Mouse (Mus musculus) neural tube, embryonic 15.5 days (tissue): Measurements from ENCODE around the gene Pnp2. TPM values are rescaled to one million over a fixed set of nuclear protein-coding genes. Genes with fewer than 3 reads are reported as not detected.
"Not testable (repeated sequence)": the region's sequence is repeated elsewhere in the genome, so short reads cannot be mapped to it uniquely, and the experiment has no call there.

Experiments
- ATAC-seq: fragments of 200-750 bp; cut with Nextera tagmentation; 2 replicates; pipeline ENCODE4 v1.8.0; 2017; ENCODE audit warnings: mild to moderate bottlenecking, moderate TSS enrichment, moderate library complexity; ENCODE audit not compliant: low FRiP score
- H3K27ac ChIP-seq: fragments of 300-500 bp; sonication (generic); replicated peaks from 2 replicates; pipeline ENCODE4 v1.5.1; 2015; ENCODE audit warnings: mild to moderate bottlenecking, inconsistent platforms
- H3K27me3 ChIP-seq: fragments of 300-500 bp; sonication (generic); replicated peaks from 2 replicates; pipeline ENCODE4 v1.6.1; 2015; ENCODE audit warnings: inconsistent platforms
- H3K36me3 ChIP-seq: fragments of 300-500 bp; sonication (generic); 2 replicates; pipeline ENCODE4 v1.6.1; 2015; ENCODE audit warnings: inconsistent platforms
- H3K4me1 ChIP-seq: fragments of 300-500 bp; sonication (generic); 2 replicates; pipeline ENCODE4 v1.6.1; 2015; ENCODE audit warnings: inconsistent platforms
- H3K4me2 ChIP-seq: fragments of 300-500 bp; sonication (generic); 2 replicates; pipeline ENCODE4 v1.6.1; 2015; ENCODE audit warnings: inconsistent platforms, mild to moderate bottlenecking, moderate library complexity
- H3K4me3 ChIP-seq: fragments of 300-500 bp; sonication (generic); replicated peaks from 2 replicates; pipeline ENCODE4 v1.5.1; 2015; ENCODE audit warnings: mild to moderate bottlenecking, inconsistent platforms
- H3K9ac ChIP-seq: fragments of 300-500 bp; sonication (generic); replicated peaks from 2 replicates; pipeline ENCODE4 v1.6.1; 2015; ENCODE audit warnings: mild to moderate bottlenecking, inconsistent platforms
- H3K9me3 ChIP-seq: fragments of 300-500 bp; sonication (generic); replicated peaks from 2 replicates; pipeline ENCODE4 v1.6.1; 2016; ENCODE audit warnings: inconsistent platforms
- WGBS: fragments of 180-500 bp; shearing (Covaris S2); methylation state at CpG from one replicate; pipeline ENCODE4 v1.1.7; 2015; ENCODE audit warnings: mixed read lengths; 5-methylcytosine and 5-hydroxymethylcytosine counted together
- polyA plus RNA-seq: library from polyadenylated mRNA; unstranded; fragments of >200 nt; fragmentation: Nextera tagmentation; extraction: Ambion mirVana; gene quantifications from 2 replicates; pipeline ENCODE4 v1.2.1, GENCODE M21; 2015

Gene Pnp2
- 0.55 and 0.73 TPM in 2 replicates for polyA plus RNA-seq

DNA sequence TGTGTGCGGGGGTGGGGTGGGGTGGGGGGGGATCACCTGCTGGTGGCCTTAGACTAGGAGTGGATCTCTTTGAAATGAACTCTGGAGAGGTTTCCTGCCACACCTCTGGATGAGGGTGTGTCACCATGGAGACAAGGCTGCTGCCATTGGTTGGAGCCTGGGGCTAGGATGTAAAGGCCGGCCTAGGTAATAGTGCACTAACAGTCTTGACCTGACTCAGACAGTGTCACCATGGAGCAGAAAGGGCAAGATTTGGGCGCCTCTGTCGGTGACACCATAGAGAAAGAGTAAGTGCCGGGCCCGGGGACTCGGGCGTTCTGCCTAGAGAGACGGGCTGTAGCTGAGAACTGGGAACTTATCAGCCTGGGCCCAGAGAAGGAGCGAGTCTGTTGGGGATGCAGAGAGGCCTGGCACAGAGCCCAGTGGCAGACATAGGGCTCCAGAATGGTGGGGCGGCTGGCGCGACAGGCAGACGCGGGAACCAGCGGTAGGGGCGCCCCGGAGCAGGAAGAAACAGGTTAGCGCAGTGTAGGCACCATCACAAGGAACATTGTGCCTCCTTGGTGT, at the start of gene Pnp2:
TSS of gene Pnp2 (plus strand) at position 51 of the 567 bp plus-strand sequence.
- not testable (repeated sequence) for H3K9ac ChIP-seq, H3K36me3 ChIP-seq, H3K4me3 ChIP-seq, H3K27me3 ChIP-seq, H3K9me3 ChIP-seq, H3K4me1 ChIP-seq, H3K27ac ChIP-seq
- ATAC-seq = peak; percentile 89
- H3K4me2 ChIP-seq = peak within 1 kb of the TSS; percentile 42
- WGBS = 5% methylated on average over 18 of the region's 19 CpGs

DNA sequence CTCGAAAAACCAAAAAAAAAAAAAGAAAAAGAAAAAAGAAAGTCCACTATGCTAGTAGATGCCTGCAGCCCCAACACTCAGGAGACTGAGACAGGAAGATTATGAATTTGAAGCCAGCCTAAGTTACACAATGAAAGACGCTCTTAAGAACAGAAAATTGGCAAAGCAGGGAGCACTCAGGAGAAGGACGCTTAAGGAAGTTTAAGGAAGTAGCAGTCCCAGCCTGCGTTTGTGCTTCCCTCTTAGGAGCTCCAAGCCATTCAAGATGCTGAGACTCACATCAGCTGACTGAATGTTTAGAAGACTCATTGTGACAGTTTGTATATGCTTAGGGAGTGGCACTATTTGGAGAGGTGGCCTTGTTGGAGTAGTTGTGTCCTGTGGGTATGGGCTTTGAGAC, 47.7 kb upstream of the Pnp2 start:
- no peak for ATAC-seq
- H3K27me3 ChIP-seq = no peaks in the 10 kb centered on the region
- H3K4me3 ChIP-seq = no peak overlapping the region
- WGBS = 83% methylated on average over 4 of the region's 4 CpGs
- no peak overlapping the region for H3K9ac ChIP-seq
- no peak overlapping the region for H3K27ac ChIP-seq
- H3K9me3 ChIP-seq = no peaks in the 10 kb centered on the region
- H3K4me2 ChIP-seq = no peak overlapping the region
- peaks cover 22% of the 10 kb centered on the region for H3K36me3 ChIP-seq
- H3K4me1 ChIP-seq = peaks cover 9% of the 10 kb centered on the region

DNA sequence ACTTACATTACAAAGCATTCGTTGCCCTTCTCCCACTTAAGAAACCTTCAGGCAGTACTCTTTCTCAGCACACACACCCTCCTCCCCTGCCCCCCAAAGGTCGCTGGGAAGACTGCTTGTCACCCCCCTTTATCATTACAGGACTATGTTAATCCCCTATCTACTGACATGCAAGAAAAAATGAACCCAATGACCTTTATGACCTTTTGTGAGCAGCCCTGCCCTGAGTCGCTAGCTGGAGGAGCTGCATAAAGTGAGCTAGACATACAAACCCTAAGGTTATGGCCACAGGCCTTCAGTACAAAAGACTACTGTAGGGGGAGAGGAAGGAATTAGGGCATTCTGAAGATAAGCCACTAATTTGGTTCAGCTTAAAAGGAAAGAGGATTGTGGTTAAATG, 44.4 kb upstream of the Pnp2 start:
- no peak overlapping the region for H3K4me2 ChIP-seq
- no peaks in the 10 kb centered on the region for H3K9me3 ChIP-seq
- H3K4me1 ChIP-seq = no peaks in the 10 kb centered on the region
- H3K9ac ChIP-seq = no peak overlapping the region
- no peak overlapping the region for H3K27ac ChIP-seq
- 57% methylated on average over 3 of the region's 3 CpGs for WGBS
- H3K27me3 ChIP-seq = no peaks in the 10 kb centered on the region
- peaks cover 50% of the 10 kb centered on the region for H3K36me3 ChIP-seq
- H3K4me3 ChIP-seq = no peak overlapping the region
- ATAC-seq = no peak

DNA sequence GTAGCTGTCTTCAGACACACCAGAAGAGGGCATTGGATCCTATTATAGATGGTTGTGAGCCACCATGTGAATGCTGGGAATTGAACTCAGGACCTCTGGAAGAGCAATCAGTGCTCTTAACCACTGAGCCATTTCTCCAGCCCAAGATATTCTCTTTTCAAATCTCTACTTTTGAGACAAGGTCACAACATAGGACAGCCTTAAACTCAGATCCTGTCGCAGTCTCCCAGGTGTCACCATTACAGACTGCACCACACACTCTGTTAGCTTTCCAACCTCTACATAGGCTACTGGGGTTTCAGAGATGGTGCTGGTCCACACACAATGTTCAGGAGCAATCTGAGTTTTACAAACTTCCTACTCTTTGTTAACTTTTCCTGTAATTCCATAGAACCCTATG, 32.4 kb upstream of the Pnp2 start:
- peak overlapping the region; percentile 80 for H3K4me3 ChIP-seq
- H3K4me1 ChIP-seq = peaks cover 33% of the 10 kb centered on the region
- peaks cover 33% of the 10 kb centered on the region for H3K36me3 ChIP-seq
- H3K9ac ChIP-seq = peak overlapping the region; percentile 82; the same call in 1 of the 2 replicates
- not testable (repeated sequence) for H3K9me3 ChIP-seq, H3K27me3 ChIP-seq, H3K27ac ChIP-seq, ATAC-seq
- peak overlapping the region; percentile 67 for H3K4me2 ChIP-seq
- WGBS = 71% methylated on average over 1 of the region's 1 CpGs

DNA sequence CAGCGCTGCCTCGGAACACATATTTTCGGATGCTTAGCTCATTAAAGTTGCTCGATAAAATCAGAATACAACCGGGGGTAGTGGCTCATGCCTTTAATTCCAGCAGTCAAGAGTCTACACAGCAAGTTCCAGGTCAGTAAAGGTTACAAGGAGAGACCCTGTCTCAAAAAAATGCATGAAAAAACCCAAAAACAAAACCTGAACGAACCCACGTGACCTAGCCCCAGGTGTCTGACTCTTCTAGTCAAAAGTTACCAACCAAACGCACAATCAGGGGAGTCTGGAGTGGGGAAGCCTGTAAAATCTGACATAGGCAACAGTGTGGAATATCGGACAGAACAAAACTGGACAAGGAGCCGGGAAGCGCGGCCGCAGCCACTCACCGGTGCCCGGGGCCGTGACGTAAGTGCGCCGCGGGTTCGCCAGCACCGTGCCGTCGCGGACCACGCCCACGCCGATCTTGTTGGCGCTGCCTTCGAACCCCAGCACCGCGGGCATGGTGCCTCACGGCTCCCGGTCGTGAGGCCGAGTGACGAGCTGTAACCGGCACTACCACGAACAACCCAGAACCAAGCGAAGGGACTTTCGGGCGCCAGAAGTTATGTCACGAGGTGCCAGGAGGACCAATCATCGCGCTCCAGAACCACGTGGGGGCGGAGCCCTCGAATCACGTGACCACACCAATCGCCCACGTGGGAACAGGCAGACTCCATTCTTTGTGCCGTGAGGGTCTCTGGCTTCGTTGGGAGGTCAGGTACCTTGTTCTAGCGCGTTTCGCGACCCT, 31.3 kb upstream of the Pnp2 start, which contains the start of the genes Osgep and Apex1:
TSS of gene Osgep (minus strand) at position 613 of the 784 bp plus-strand sequence.
TSS of gene Apex1 (plus strand) at position 688 of the 784 bp plus-strand sequence.
- under 1% methylated on average over 57 of the region's 57 CpGs for WGBS
- peak within 1 kb of the TSS; percentile 80 for H3K4me3 ChIP-seq
- H3K27me3 ChIP-seq = no peaks in the 10 kb centered on the region
- ATAC-seq = peak; percentile 96
- peak within 1 kb of the TSS; percentile 92 for H3K27ac ChIP-seq
- H3K4me2 ChIP-seq = peak within 1 kb of the TSS; percentile 67
- H3K9ac ChIP-seq = peak within 1 kb of the TSS; percentile 82
- H3K36me3 ChIP-seq = peaks cover 34% of the 10 kb centered on the region
- no peaks in the 10 kb centered on the region for H3K9me3 ChIP-seq
- peaks cover 43% of the 10 kb centered on the region for H3K4me1 ChIP-seq

DNA sequence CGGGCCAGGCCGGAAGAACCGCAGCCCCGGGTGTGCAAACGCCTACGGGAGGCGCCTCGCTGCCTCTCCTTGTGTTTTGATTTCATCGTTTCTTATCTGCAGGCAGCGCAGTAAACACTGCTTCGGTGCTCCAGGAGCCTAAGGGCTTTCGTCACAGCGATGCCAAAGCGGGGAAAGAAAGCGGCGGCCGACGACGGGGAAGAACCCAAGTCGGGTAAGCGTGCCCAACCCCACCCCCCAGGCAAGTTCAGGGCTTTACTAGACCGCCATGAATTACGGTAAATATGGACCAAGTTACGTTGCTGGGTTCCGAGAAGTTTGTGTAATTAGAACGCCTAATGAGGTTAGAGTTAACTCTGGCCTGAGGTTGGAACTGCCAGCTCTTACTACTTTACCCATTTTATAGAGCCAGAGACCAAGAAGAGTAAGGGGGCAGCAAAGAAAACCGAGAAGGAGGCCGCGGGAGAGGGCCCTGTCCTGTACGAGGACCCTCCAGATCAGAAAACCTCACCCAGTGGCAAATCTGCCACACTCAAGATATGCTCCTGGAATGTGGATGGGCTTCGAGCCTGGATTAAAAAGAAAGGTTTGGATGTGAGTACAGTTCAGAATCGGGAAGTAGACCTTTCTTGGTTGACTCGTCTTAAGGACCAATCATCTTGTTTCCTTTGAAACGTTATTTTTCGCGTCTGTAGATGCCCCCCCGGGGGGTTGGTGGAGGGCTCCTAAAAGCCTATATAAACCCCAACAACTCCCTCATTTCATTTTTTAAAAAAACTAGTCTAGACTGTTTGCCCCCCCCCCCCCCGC, 30.5 kb upstream of the Pnp2 start:
- Histone ChIP-seq H3K4me1 (peaks cover 51% of the 10 kb centered on the region), H3K27ac (peak overlapping the region; percentile 92), H3K4me3 (peak overlapping the region; percentile 80), H3K9ac (peak overlapping the region; percentile 82), H3K27me3 (no peaks in the 10 kb centered on the region), H3K4me2 (peak overlapping the region; percentile 67), H3K36me3 (peaks cover 30% of the 10 kb centered on the region), H3K9me3 (no peaks in the 10 kb centered on the region)
- peak; percentile 5 for ATAC-seq
- 1% methylated on average over 38 of the region's 38 CpGs for WGBS

DNA sequence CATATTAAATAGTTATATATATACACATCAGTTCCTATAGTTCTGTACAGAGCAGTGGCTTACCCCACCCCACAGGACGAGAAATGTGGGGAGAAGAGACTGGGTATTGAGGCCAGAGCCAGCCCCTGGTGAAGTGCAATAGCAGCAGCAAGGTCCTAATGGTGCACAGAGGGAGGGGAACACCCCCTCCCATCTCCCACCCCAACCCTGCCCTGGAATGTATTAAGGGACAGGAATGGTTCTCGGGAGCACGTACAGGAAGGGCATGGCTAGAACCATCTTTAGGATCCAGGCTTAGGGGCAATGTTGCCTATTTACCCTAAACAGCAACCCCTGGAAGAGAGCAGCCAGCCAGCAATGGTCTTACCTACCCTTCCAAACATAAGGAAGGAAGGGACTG, 28.4 kb upstream of the Pnp2 start:
- peaks cover 56% of the 10 kb centered on the region for H3K4me1 ChIP-seq
- no peaks in the 10 kb centered on the region for H3K27me3 ChIP-seq
- no peak for ATAC-seq
- H3K36me3 ChIP-seq = peaks cover 30% of the 10 kb centered on the region
- H3K9ac ChIP-seq = no peak overlapping the region
- H3K9me3 ChIP-seq = no peaks in the 10 kb centered on the region
- H3K27ac ChIP-seq = no peak overlapping the region
- H3K4me2 ChIP-seq = no peak overlapping the region
- WGBS = 77% methylated on average over 3 of the region's 3 CpGs
- no peak overlapping the region for H3K4me3 ChIP-seq

DNA sequence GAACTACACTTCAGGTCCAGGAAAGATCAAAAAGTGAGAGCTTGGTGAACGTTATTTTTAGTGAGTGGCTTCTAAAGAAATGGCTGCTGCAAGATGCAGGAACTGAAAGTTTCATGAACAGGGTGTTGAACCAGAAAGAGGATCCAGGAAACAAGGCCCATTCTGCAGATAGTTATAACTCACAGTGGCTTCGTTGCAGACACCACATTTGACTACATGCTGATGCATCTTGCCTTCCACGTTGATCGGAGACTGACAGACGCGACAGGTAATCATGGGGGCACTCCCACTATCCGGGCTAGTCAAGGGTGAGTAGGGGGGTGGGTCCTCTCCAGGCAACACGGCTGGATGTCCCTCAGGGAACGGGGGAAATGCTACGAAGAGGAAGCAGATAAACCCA, 25.8 kb upstream of the Pnp2 start:
- no peaks in the 10 kb centered on the region for H3K9me3 ChIP-seq
- peak overlapping the region; percentile 99 for H3K9ac ChIP-seq
- WGBS = 13% methylated on average over 10 of the region's 10 CpGs
- peak overlapping the region; percentile 76 for H3K4me2 ChIP-seq
- peaks cover 48% of the 10 kb centered on the region for H3K4me1 ChIP-seq
- peaks cover 30% of the 10 kb centered on the region for H3K36me3 ChIP-seq
- H3K4me3 ChIP-seq = peak overlapping the region; percentile 93
- peak overlapping the region; percentile 90 for H3K27ac ChIP-seq
- no peak for ATAC-seq
- H3K27me3 ChIP-seq = no peaks in the 10 kb centered on the region

DNA sequence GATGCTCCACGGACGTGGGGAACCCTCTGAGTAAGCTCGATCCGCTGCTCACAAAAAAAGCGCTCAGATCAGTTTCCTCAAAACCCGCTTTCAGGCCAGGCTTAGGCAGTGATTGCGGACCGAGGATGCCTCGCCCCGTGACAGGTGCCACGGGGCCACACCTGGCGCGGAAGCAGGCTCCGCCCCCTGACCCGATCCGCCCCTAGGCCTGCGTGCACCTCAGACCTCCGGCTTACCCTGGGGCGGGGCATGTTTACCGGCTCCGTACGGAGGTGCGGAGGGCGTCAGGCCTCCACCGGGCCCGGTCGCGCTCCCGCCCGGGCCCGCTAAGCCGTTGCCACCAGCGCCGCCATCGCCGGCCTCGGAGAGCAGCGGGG, 25.4 kb upstream of the Pnp2 start:
- no peaks in the 10 kb centered on the region for H3K27me3 ChIP-seq
- ATAC-seq = peak; percentile 62
- H3K36me3 ChIP-seq = peaks cover 30% of the 10 kb centered on the region
- peak overlapping the region; percentile 76 for H3K4me2 ChIP-seq
- peak overlapping the region; percentile 99 for H3K9ac ChIP-seq
- H3K4me3 ChIP-seq = peak overlapping the region; percentile 93
- peak overlapping the region; percentile 90 for H3K27ac ChIP-seq
- H3K4me1 ChIP-seq = peaks cover 48% of the 10 kb centered on the region
- WGBS = under 1% methylated on average over 31 of the region's 38 CpGs
- H3K9me3 ChIP-seq = no peaks in the 10 kb centered on the region

DNA sequence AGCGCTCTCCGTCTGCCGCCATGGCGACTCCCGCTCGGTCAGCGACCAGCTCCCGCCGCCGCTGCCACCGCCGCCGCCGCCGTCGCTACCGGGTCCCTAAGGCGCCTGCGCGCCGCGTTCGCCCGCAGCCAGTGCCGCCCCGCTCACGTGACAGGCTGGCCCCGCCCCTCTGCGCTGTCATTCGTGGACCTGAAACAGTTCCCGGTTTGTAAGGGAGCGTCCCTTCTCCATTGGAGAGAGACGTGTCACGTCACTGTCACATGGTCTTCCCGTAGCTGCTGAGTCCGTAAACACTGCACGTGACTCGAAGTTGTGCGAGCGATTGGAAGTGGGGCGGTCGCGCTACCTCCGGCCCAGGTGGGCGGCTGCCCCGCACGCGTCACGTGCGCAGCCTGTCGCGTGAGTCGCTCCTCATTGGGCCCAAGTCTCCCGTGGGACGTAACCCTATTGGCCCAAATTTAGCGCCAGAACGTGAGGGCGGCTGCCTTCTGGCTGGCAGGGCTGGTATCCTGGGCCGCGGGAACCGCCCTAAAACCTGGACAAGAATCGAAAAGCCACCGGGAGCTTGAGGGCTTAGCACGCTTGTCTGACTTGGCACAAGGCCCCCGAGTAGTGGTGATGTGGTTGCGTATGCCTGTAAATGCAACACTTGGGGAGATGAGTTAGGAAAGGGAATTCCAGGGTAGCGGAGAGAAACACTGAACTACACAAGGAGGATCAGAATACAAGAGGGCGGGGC, 24.9 kb upstream of the Pnp2 start, which contains the start of the genes Pip4p1 and Pnp:
TSS of gene Pip4p1 (minus strand) at position 103 of the 739 bp plus-strand sequence.
TSS of gene Pnp (plus strand) at position 329 of the 739 bp plus-strand sequence.
- peak within 1 kb of the TSS; percentile 76 for H3K4me2 ChIP-seq
- under 1% methylated on average over 61 of the region's 68 CpGs for WGBS
- peak; percentile 99 for ATAC-seq
- no peaks in the 10 kb centered on the region for H3K9me3 ChIP-seq
- H3K27me3 ChIP-seq = no peaks in the 10 kb centered on the region
- peaks cover 30% of the 10 kb centered on the region for H3K36me3 ChIP-seq
- H3K27ac ChIP-seq = peak within 1 kb of the TSS; percentile 90
- H3K4me3 ChIP-seq = peak within 1 kb of the TSS; percentile 93
- H3K9ac ChIP-seq = peak within 1 kb of the TSS; percentile 99
- peaks cover 44% of the 10 kb centered on the region for H3K4me1 ChIP-seq
